Mouse (Mus musculus): Measurements from ENCODE around the gene Prkca.

Gene Prkca

GRCm38 (mm10) chr11:108040823-108041222 is 302.9 kb downstream of the Prkca start:
- DNase-seq, result no peak

- no peak for DNase-seq
Observed at GRCm38 (mm10) chr11:108039761-108040160, 304.0 kb downstream of the Prkca start.

- no peak for DNase-seq
Observed at GRCm38 (mm10) chr11:108038989-108039388, 304.7 kb downstream of the Prkca start.

GRCm38 (mm10) chr11:108036339-108036738 is 307.4 kb downstream of the Prkca start:
- no peak for DNase-seq

GRCm38 (mm10) chr11:108035761-108036160 is 308.0 kb downstream of the Prkca start:
- DNase-seq, result no peak

- no peak for DNase-seq
Observed at GRCm38 (mm10) chr11:108034376-108034775, 309.4 kb downstream of the Prkca start.

GRCm38 (mm10) chr11:108032568-108032967 is 311.2 kb downstream of the Prkca start:
- DNase-seq, result no peak

GRCm38 (mm10) chr11:108030956-108031604 is 312.6 kb downstream of the Prkca start:
- DNase-seq, result peak; percentile 48

GRCm38 (mm10) chr11:108029321-108029720 is 314.4 kb downstream of the Prkca start:
- no peak for DNase-seq

GRCm38 (mm10) chr11:108028398-108028797 is 315.3 kb downstream of the Prkca start:
- DNase-seq, result no peak

GRCm38 (mm10) chr11:108025726-108026425 is 317.9 kb downstream of the Prkca start:
- DNase-seq, result peak; percentile 47

- peak; percentile 55 for DNase-seq
Observed at GRCm38 (mm10) chr11:108023188-108023587, 320.5 kb downstream of the Prkca start.

GRCm38 (mm10) chr11:108020889-108021288 is 322.8 kb downstream of the Prkca start:
- no peak for DNase-seq

- DNase-seq, result no peak
Observed at GRCm38 (mm10) chr11:108015284-108015683, 328.4 kb downstream of the Prkca start.

- DNase-seq, result no peak
Observed at GRCm38 (mm10) chr11:108013390-108013789, 330.3 kb downstream of the Prkca start.

GRCm38 (mm10) chr11:108010465-108010864 is 333.3 kb downstream of the Prkca start:
- DNase-seq, result no peak

- DNase-seq, result no peak
Observed at GRCm38 (mm10) chr11:107998891-107999290, 344.8 kb downstream of the Prkca start.

GRCm38 (mm10) chr11:107996896-107997670 is 346.6 kb downstream of the Prkca start:
- DNase-seq, result peak; percentile 31

GRCm38 (mm10) chr11:107994487-107994886 is 349.2 kb downstream of the Prkca start:
- DNase-seq, result peak; percentile 40

- no peak for DNase-seq
Observed at GRCm38 (mm10) chr11:107993792-107994191, 349.9 kb downstream of the Prkca start.

- DNase-seq, result no peak
Observed at GRCm38 (mm10) chr11:107992500-107992899, 351.2 kb downstream of the Prkca start.

- DNase-seq, result no peak
Observed at GRCm38 (mm10) chr11:107991990-107992389, 351.7 kb downstream of the Prkca start.

- DNase-seq, result no peak
Observed at GRCm38 (mm10) chr11:107989241-107989640, 354.5 kb downstream of the Prkca start.

GRCm38 (mm10) chr11:107985941-107986340 is 357.8 kb downstream of the Prkca start:
- DNase-seq, result no peak
